Mouse (Mus musculus) forelimb bud, embryonic 11.5 days (tissue): ENCODE measurements around the gene Rnf217.

ENCODE experiments used
- DNase-seq: peaks from one replicate; pipeline ENCODE4 v3.0.0-alpha.2; 2012; ENCODE audit warnings: low read depth, low spot score

Gene Rnf217

DNA sequence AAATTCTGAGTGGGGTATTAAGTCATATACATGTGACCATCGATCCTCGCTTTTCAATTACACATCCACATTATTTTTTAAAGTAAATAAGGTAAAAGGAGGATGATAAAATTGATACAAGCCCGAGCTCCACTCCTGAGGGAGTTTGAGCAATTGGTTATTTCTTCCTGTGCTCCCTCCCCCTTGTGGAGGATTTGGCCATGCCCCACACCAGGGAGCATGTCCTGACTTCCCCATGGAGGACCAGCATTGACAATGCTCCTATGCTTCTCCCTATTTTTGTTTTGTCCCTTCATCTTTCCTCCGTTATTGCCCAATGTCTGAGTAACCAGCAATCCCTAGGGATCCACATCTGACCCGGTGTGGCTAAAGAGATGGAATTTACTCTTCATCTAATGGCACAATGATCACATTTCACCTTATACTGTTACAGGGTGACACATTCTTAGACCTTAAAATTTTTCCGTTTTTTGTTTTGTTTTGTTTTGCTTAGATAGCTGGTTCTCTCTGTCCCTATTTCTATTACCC is 53.5 kb downstream of the Rnf217 start:
- DNase-seq: no peak

DNA sequence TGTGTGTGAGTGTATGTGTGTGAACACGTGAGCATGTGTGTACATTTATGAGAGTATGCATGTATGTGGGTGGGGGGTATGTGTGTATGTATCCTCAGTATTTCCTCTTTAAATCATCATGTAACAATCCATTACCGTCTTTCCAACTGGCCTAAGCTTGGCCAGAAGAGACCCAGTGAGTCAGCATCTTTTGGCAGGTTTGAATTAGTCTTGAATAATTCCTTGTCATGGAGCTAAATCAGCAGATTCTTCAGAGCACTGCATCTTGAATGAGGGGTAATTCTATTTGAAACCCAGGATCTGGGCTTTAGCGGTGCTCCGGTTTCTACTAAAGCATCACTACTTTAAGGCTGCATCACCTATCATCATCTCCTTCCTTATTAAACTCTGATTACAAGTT is 55.7 kb downstream of the Rnf217 start:
- DNase-seq: no peak

DNA sequence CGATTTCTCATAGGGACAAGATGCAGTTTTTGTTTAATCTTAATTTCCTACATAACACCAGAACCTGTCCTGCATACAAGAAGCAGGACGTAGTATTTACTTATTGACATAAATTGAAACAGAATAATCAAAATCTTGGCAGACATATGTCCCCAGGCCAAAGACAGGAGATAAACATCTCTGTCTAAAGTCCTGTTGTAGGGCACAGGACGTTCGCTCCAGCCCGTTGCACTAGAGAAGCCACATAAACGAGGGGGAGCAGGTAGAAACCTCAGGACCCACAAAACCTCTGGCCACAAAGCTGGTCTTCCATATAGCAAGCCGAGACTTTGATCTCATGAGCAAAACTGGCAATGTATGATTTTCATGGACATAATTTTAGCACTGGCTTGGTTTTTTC is 57.1 kb downstream of the Rnf217 start:
- no peak for DNase-seq

GRCm38 (mm10) chr10:31551362-31551761 is 57.6 kb downstream of the Rnf217 start:
- no peak for DNase-seq

GRCm38 (mm10) chr10:31547156-31547555 is 61.8 kb downstream of the Rnf217 start:
- no peak for DNase-seq

DNA sequence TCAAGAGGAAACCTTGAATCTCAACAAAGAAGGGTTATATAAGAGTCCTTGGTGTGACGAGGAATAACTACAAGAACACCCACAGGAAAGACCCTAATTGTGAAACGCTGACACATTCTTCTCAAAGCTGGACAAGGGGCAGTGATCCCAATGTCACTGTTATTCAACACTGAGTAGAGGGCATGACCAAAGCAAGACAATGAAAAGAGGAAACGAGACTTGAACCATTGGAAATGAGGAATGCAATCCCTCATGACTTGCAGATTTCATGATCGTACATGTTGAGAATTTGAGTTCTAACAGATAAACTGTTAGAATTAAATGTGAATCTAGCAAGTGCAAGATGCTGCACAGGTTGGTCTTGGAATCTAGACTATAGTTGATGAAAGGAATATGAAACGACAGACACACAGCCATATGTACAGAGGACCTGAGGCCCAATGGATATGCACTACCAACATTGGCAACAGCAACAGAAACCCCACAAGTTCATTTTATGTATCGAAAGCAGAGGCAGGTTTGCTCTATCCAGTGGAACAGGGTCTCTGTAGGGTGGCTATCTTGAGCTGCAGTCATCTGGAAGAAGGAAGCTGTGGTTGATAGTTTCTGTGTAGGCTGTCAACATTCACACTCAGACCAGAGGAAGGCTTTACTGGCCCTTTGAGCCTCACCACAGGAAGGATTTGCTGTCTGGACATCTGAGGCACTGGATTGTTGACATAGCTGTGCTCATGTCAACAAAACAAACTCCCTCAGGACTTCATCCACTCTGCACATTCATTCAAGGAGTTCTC is 64.6 kb downstream of the Rnf217 start:
- no peak for DNase-seq

DNA sequence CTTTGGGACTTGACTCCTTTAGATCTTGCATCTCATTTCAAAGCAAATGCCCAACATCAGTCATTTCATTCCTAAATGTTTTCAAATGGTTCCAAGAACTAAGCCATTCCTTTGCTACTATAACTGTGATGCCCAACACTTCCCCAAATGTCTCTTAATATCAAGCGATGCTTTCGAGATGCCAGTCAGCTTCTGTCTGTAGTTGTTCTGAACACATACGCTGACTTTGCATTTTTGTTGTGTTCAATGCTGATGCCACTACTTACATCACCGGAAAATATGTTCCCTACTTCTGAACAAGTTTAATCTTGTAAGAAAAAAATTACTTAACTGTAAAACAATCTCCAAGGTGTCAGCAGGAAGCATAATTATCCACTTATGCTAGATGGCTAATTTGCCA is 68.5 kb downstream of the Rnf217 start:
- no peak for DNase-seq

DNA sequence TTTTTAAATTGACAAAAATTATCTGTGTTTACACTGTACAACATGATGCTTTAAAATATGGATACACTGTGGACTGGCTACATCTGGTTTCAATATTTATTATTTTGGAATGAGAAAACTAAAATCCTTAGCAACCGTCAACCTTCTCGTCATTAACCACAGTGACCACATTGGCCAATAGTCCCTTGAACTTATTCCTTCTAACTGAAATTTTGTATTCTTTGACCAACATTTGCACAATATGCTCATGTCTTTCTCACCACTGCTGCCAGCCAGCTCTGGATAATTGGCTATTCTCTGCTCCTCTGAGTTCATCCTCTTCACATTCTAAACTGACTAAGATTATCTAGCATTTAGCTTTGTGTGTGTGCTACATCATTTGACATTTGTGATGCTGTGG is 69.6 kb downstream of the Rnf217 start:
- no peak for DNase-seq

GRCm38 (mm10) chr10:31538721-31539120 is 70.3 kb downstream of the Rnf217 start:
- DNase-seq: no peak

DNA sequence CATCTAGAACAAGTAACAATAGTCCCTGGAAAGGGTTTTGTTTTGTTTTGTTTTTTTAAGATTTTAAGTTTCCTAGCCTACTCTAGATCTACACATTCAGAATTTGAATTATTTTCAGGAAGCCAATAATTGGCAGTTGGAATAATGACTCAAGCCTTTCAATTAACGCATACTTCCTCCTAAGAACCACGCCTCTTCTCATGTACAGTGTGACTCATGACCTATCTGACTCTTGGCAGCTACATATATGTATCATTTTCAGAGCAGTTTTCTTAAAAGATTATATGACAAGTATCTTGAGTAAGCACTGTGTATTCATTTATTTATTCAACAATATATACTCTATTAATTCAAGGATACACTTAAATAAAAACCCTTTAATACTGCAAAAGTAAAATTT is 70.7 kb downstream of the Rnf217 start:
- DNase-seq: no peak

DNA sequence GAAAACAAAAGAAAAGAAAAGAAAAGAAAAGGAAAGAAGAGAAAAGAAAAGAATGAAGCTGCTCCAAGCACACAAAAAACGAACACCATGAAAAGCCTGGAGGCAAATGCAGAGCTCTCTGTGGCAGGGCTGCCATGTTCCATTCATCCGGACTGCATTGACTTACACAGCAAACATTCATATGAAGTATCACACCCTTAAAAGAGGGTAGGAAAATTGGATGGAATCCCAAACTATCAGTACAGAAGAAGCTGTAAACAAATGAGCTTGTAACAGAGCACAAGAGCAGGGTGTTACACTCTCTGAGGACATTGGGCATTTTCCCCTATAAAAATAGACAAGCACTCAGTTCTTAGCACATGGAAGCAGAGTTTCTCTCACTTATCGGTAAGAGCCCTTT is 71.8 kb downstream of the Rnf217 start:
- DNase-seq: no peak

GRCm38 (mm10) chr10:31535046-31535445 is 73.9 kb downstream of the Rnf217 start:
- no peak for DNase-seq

DNA sequence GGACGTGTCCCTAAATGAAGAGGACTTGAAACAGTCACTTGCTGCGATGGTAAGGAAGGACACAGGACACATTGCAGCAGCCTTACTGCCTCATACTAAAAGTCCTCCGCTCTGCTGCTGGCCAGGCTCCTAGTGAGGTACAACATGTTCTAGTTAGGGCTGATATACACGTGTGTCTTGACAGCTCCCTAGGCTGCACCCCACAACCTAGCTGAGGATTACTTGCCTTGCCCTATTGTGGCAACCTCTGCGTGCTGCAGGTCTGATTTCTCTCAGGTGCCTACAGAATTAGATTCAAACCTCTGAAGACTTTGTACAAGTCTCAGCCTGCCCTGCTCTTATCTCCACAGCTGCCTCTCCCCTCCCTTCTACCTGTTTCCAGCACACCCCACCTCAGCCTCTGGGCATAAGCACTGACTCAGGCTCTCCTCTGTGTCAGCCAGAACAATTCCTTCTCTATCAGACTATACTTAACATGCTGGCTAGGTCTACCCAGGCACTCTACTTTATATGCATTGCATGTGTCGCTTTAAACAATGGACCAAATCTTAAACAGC is 75.6 kb downstream of the Rnf217 start:
- DNase-seq: no peak

GRCm38 (mm10) chr10:31532782-31533181 is 76.2 kb downstream of the Rnf217 start:
- no peak for DNase-seq

- DNase-seq: peak; percentile 10
Measured at GRCm38 (mm10) chr10:31528297-31528984, 80.5 kb downstream of the Rnf217 start.

- no peak for DNase-seq
Measured at GRCm38 (mm10) chr10:31525705-31526104, 83.3 kb downstream of the Rnf217 start.

GRCm38 (mm10) chr10:31519420-31519819 is 89.6 kb downstream of the Rnf217 start:
- DNase-seq: no peak

DNA sequence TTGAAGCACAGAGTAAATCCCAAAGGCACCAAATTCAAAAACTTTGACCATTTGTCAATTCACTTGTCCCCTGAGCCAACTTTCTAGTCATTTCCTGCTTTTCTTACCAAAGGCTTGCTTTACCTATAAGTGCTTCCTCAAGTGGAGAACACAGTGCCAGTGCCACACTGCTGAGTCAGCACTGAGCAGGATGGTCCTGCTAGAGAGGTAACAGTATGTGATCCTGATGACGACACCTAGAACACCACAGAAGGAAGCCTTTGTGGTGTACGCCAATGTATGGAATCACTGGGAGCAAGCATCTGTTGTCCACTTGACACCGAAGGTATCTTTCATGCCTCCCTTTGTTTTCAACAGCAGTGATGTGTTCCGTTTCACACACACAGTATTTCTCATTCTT is 90.8 kb downstream of the Rnf217 start:
- no peak for DNase-seq

GRCm38 (mm10) chr10:31517192-31517591 is 91.8 kb downstream of the Rnf217 start:
- DNase-seq: no peak

GRCm38 (mm10) chr10:31515897-31516296 is 93.1 kb downstream of the Rnf217 start:
- no peak for DNase-seq

DNA sequence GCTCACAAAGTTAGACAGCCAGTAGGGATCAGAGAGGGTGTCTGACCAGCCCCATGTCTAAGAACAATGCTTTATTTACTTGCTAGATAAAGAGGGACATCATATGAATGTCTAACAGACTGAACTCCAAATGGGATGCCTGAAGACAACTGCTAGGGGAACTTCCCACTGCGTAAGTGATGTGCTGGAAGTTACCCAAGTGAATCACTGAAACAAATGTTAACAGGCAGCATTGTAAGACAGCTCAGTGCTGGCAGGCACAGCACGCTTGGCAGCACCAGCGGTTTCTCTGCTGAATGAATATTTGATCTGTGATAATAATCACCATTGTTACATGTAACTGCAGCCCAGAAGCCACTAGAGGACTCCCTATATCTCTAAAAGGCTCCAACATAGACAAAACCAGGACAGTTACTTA is 104.8 kb downstream of the Rnf217 start:
- no peak for DNase-seq

DNA sequence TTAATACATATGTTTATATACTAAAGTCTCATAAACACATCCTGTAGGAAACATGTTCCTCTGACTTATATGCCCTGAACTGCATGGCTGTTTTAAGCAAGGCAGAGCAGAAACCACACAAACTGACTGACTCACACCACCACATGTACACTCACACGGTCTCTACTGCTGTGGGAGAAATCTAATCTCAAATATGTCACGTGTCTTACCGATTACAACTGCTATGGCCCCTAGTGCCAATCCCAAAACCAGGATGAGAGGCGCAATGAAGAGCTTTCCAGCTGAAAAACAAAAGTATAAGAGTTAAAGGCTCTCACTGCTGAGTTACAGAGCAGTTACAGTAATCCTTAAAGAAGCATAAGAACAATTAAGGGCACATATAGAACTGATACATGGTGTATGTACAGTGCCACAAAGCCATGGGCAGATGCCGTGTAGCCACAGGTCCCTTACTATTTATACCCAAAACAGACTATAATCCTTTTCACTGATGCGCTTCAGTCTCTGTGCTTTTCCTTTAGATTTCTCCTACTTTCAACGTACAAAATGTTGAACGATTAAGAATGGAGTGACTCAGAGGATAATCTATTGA is 105.3 kb downstream of the Rnf217 start:
- DNase-seq: no peak
